Mouse (Mus musculus) activated CD4-positive, CD25-positive, alpha-beta regulatory T cell, adult 4 months (primary cell): ENCODE data around the gene Clec3b. TPM values are rescaled to one million over a fixed set of nuclear protein-coding genes. Genes with fewer than 3 reads are reported as not detected.

Experiments
- polyA plus RNA-seq, 2 experiments: library from polyadenylated mRNA; unstranded; fragments of 100-300 nt; shearing (Covaris generic); gene quantifications; one replicate each; pipeline ENCODE4 v1.2.1; 2017

Clec3b gene
- polyA plus RNA-seq, 2 experiments from 2014 or later: not detected

Other genes with a start within 250 kb of the Clec3b start
- not detected for gene Zfp105, start 227.9 kb upstream of the Clec3b start, polyA plus RNA-seq
- gene 1110059G10Rik, start 199.9 kb upstream of the Clec3b start, polyA plus RNA-seq: 10 to 100 TPM; 21.0 to 32.6 TPM
- 10 to 100 TPM; 16.8 to 19.3 TPM for gene Kif15, start 199.9 kb upstream of the Clec3b start, polyA plus RNA-seq
- gene Tmem42, start 129.6 kb upstream of the Clec3b start, polyA plus RNA-seq: 10 to 100 TPM; 18.0 to 18.3 TPM
- 1 to 10 TPM in 1 of 2 experiments, not detected in 1; 1.4 TPM for gene Tgm4, start 116.2 kb upstream of the Clec3b start, polyA plus RNA-seq
- 10 to 100 TPM; 13.6 to 19.3 TPM for gene Zdhhc3, start 37.7 kb upstream of the Clec3b start, polyA plus RNA-seq
- gene Exosc7, start 37.7 kb upstream of the Clec3b start, polyA plus RNA-seq: 10 to 100 TPM; 85.5 to 95.0 TPM
- gene Cdcp1, start 65.1 kb downstream of the Clec3b start, polyA plus RNA-seq: under 1 TPM; 0.57 to 0.97 TPM
- gene Tmem158, start 109.8 kb downstream of the Clec3b start, polyA plus RNA-seq: 1 to 10 TPM in 1 of 2 experiments, under 1 TPM in 1; 0.46 to 1.2 TPM
- 1,000 to 10,000 TPM in 1 of 2 experiments, 100 to 1,000 TPM in 1; 631 to 1,180 TPM for gene Lars2, start 216.0 kb downstream of the Clec3b start, polyA plus RNA-seq